Mouse (Mus musculus): ENCODE results near the gene Arnt2. TPM values are rescaled to one million over a fixed set of nuclear protein-coding genes. Genes with fewer than 3 reads are reported as not detected.
A peak's percentile ranks its signal among the peaks of the same experiment; 100 is the strongest.

The Arnt2 gene
- polyA plus RNA-seq, 1 experiment from 2014 or later: 27.8 TPM

DNA sequence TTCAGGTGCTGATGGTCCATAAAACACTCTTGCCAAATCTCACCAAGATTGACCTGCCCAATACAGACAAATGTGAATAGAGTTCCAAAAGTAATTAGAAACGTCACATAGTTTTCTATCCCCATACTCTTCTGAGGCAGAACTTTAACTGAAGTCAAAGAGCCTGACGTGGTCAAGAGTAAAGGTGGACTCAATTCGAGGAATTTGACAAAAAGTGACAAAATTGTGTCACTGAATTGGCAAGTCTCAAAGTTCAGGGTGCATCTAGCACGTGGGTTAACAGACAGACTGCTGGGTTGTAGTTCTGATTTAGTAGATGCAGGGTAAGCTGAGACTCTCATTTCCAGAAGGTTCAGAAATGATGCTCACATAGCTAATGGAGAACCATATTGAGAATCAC is 73.1 kb downstream of the Arnt2 start:
- peaks cover 23% of the 10 kb centered on the region for H3K4me1 ChIP-seq
- H3K27me3 ChIP-seq: no peaks in the 10 kb centered on the region
- peak overlapping the region; percentile 64 for H3K27ac ChIP-seq
- 86% methylated on average over 4 of the region's 4 CpGs for WGBS
- H3K9me3 ChIP-seq: no peaks in the 10 kb centered on the region
- H3K4me3 ChIP-seq: no peak overlapping the region
- H3K36me3 ChIP-seq: no peaks in the 10 kb centered on the region
- no peak overlapping the region for H3K4me2 ChIP-seq (replicated peaks)
- no peak overlapping the region for H3K9ac ChIP-seq
- ATAC-seq (ENCODE audit: insufficient number of reproducible peaks, insufficient read depth, low FRiP score, low TSS enrichment): no peak

DNA sequence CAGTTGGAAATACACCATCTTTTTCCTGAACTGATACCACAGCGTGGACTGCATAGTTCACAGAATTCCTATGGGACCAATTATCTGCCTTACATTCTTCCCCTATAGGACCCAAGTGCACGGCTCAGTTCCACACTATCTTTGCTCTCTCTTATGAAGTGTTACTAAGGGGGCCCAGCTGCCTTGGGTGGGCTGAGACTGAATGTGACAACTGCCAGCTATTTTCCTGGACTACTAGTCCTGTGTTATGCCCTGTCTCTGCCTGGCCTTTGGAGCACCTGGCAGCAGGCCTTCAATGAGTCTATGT is 73.4 kb downstream of the Arnt2 start:
- peak; percentile 71; the same call in 1 of the 2 replicates for ATAC-seq (ENCODE audit: insufficient number of reproducible peaks, insufficient read depth, low FRiP score, low TSS enrichment)
- H3K4me1 ChIP-seq: peaks cover 23% of the 10 kb centered on the region
- H3K36me3 ChIP-seq: no peaks in the 10 kb centered on the region
- H3K4me2 ChIP-seq (replicated peaks): no peak overlapping the region
- no peaks in the 10 kb centered on the region for H3K27me3 ChIP-seq
- no peaks in the 10 kb centered on the region for H3K9me3 ChIP-seq
- 35% methylated on average over 2 of the region's 2 CpGs for WGBS
- no peak overlapping the region for H3K4me3 ChIP-seq
- H3K9ac ChIP-seq: no peak overlapping the region
- H3K27ac ChIP-seq: peak overlapping the region; percentile 64

- WGBS: 54% methylated on average over 6 of the region's 6 CpGs
- no peak overlapping the region for H3K9ac ChIP-seq
- no peaks in the 10 kb centered on the region for H3K9me3 ChIP-seq
- H3K27me3 ChIP-seq: no peaks in the 10 kb centered on the region
- H3K4me3 ChIP-seq: no peak overlapping the region
- H3K36me3 ChIP-seq: no peaks in the 10 kb centered on the region
- no peak for ATAC-seq (ENCODE audit: insufficient number of reproducible peaks, insufficient read depth, low FRiP score, low TSS enrichment)
- H3K4me2 ChIP-seq (replicated peaks): no peak overlapping the region
- peak overlapping the region; percentile 75 for H3K27ac ChIP-seq
- H3K4me1 ChIP-seq: peaks cover 23% of the 10 kb centered on the region
Observed at GRCm38 (mm10) chr7:84335766-84336579, 74.0 kb downstream of the Arnt2 start.

DNA sequence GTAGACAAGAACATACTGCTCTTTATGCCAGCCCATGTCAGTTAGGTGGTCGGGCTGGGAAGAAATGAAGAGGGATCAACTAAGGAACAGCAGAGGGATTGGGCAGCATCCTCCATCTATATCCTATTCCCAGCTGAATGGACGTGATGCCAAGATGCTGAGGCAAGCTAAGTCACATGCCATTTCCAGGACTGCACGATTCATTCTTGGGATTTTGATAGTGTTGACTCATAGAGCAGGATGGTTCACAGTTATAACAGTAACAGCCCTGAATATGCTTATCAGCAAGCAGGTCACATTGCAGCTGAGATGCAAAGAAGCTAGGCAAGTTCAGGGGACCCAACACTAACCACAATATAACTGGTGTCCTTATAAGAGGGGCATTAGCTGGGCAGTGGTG is 76.0 kb downstream of the Arnt2 start:
- no peak overlapping the region for H3K9ac ChIP-seq

DNA sequence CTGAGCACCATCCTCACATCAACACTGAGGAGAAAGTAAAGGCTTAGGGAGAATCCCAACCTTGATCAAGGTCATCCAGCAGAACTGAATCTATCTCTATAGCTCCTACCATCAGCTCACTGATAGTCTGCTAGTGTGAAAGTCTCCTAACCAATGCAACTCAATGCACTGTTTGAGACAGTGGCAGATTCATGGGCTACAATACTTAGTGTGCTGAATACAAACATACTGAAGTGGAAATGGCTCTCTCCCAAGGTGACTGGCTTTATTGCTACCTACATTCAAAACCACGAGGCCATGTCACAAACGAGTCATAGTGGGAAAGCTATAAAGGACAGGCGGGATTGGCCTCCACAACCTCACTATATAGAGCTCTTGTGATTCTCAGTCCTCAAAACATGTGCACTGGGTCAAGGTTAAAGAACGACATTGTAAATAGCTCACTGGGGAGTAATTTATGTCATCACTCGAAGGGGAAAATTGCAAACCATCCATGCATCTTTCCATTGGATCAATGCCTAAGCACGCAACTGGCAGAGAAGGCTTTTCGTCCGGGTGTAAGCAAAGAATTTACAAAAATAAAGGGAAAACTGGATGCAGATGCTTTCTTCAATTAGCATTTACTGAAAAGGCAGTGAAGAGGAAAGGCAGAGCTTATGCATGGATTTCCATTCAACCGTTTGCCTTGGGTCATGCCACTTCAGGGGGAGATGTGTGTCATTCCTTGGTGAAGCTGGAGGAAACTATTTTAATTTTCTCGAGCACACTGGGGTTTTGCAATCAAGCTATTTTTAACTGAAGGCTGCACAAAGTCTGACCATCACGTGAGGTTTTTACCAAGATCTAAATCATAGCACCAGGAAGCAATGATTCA is 77.4 kb downstream of the Arnt2 start:
- Histone ChIP-seq H3K4me1 (peaks cover 37% of the 10 kb centered on the region), H3K9me3 (no peaks in the 10 kb centered on the region), H3K36me3 (no peaks in the 10 kb centered on the region), H3K27me3 (no peaks in the 10 kb centered on the region), H3K4me3 (no peak overlapping the region), H3K4me2 (replicated peaks) (no peak overlapping the region), H3K9ac (no peak overlapping the region), H3K27ac (no peak overlapping the region)
- 53% methylated on average over 11 of the region's 11 CpGs for WGBS
- no peak for ATAC-seq (ENCODE audit: insufficient number of reproducible peaks, insufficient read depth, low FRiP score, low TSS enrichment)

More for the DNA sequence above, 76.0 kb downstream of the Arnt2 start:
- 93% methylated on average over 3 of the region's 3 CpGs for WGBS
- H3K27me3 ChIP-seq: no peaks in the 10 kb centered on the region
- peaks cover 32% of the 10 kb centered on the region for H3K4me1 ChIP-seq
- no peak overlapping the region for H3K4me3 ChIP-seq
- no peaks in the 10 kb centered on the region for H3K9me3 ChIP-seq
- no peak for ATAC-seq (ENCODE audit: insufficient number of reproducible peaks, insufficient read depth, low FRiP score, low TSS enrichment)
- no peak overlapping the region for H3K27ac ChIP-seq
- no peaks in the 10 kb centered on the region for H3K36me3 ChIP-seq
- no peak overlapping the region for H3K4me2 ChIP-seq (replicated peaks)

- no peak for ATAC-seq (ENCODE audit: insufficient number of reproducible peaks, insufficient read depth, low FRiP score, low TSS enrichment)
- no peaks in the 10 kb centered on the region for H3K36me3 ChIP-seq
- peaks cover 26% of the 10 kb centered on the region for H3K4me1 ChIP-seq
- H3K27ac ChIP-seq: peak overlapping the region; percentile 37; the same call in 1 of the 2 replicates
- H3K27me3 ChIP-seq: no peaks in the 10 kb centered on the region
- H3K4me3 ChIP-seq: no peak overlapping the region
- H3K9ac ChIP-seq: no peak overlapping the region
- WGBS: 11% methylated on average over 1 of the region's 1 CpGs
- no peaks in the 10 kb centered on the region for H3K9me3 ChIP-seq
- no peak overlapping the region for H3K4me2 ChIP-seq (replicated peaks)
Observed at GRCm38 (mm10) chr7:84329174-84329583, 80.8 kb downstream of the Arnt2 start.

GRCm38 (mm10) chr7:84328770-84329169 is 81.2 kb downstream of the Arnt2 start:
- Histone ChIP-seq H3K9ac (no peak overlapping the region), H3K4me3 (no peak overlapping the region), H3K36me3 (no peaks in the 10 kb centered on the region), H3K4me1 (peaks cover 26% of the 10 kb centered on the region), H3K4me2 (replicated peaks) (no peak overlapping the region), H3K9me3 (no peaks in the 10 kb centered on the region), H3K27ac (peak overlapping the region; percentile 37; the same call in 1 of the 2 replicates), H3K27me3 (no peaks in the 10 kb centered on the region)
- no peak for ATAC-seq (ENCODE audit: insufficient number of reproducible peaks, insufficient read depth, low FRiP score, low TSS enrichment)
- 59% methylated on average over 1 of the region's 1 CpGs for WGBS

- Histone ChIP-seq H3K27me3 (no peaks in the 10 kb centered on the region), H3K27ac (no peak overlapping the region), H3K4me3 (no peak overlapping the region), H3K36me3 (no peaks in the 10 kb centered on the region), H3K4me1 (peaks cover 21% of the 10 kb centered on the region), H3K9ac (no peak overlapping the region), H3K9me3 (no peaks in the 10 kb centered on the region), H3K4me2 (replicated peaks) (no peak overlapping the region)
- ATAC-seq (ENCODE audit: insufficient number of reproducible peaks, insufficient read depth, low FRiP score, low TSS enrichment): no peak
- whole genome bisulfite sequencing: 49% methylated on average over 2 of the region's 2 CpGs
Observed at GRCm38 (mm10) chr7:84325570-84326328, 84.2 kb downstream of the Arnt2 start.

DNA sequence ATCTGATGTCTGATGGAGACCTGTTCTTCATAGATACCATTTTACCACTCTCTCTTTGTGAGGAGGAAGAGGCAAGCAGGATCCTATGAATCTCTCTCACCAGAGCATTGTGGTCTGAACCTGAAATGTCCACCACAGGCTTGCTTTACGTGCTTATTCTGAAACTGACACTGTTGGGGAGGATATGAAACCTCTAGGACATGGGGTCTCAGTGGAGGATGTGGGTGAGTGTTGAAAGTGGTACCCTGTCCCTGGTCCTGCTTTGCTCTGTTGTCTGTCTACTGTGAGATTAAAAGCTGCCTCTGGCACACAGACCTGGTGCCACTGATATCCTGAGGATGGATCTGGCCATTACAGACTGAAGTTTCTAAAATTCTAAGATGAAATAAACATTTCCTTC is 88.4 kb downstream of the Arnt2 start:
- no peak for ATAC-seq (ENCODE audit: insufficient number of reproducible peaks, insufficient read depth, low FRiP score, low TSS enrichment)
- H3K4me2 ChIP-seq (replicated peaks): no peak overlapping the region

DNA sequence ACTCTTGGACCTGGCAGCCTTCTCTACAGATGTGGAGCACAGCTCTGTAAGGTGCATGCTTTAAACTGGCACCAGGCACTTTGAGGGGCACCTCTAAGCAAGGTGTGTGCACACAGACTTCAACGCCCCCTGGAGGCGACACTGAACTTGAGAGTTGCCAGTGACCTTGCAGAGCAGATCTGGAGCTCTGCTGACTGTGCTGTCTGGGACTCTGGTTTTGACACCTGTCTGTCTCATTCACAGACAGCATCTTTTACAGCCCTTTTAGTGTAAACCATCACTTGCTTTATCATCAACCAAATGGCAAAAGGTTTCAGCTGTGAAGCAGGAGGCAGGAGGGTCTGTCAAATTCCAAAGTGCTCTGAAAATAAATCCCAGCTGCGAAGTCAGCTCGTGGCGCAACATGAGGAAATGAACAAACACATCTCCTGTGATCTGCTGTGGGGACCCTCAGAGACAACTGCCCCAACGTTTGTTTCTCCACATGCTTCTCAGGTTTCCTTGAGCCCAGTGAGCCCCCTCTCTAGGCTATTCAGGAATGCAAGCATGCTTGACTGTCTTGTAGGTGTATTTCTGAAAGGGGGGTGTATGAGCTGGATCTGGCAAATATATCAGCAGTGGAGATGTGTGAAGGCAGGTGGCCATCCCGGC is 94.5 kb downstream of the Arnt2 start:
- Histone ChIP-seq H3K4me1 (peaks cover 10% of the 10 kb centered on the region), H3K9ac (no peak overlapping the region), H3K4me3 (no peak overlapping the region), H3K36me3 (peaks cover 12% of the 10 kb centered on the region), H3K27me3 (no peaks in the 10 kb centered on the region), H3K9me3 (no peaks in the 10 kb centered on the region), H3K27ac (peak overlapping the region; percentile 23; the same call in 1 of the 2 replicates), H3K4me2 (replicated peaks) (no peak overlapping the region)
- 37% methylated on average over 7 of the region's 7 CpGs for WGBS
- ATAC-seq (ENCODE audit: insufficient number of reproducible peaks, insufficient read depth, low FRiP score, low TSS enrichment): no peak

More for the DNA sequence above, 88.4 kb downstream of the Arnt2 start:
- Histone ChIP-seq H3K36me3 (0 out of 2 replicates have a peak, but pooled peaks cover 5% of the 10 kb centered on the region), H3K4me1 (peaks cover 7% of the 10 kb centered on the region; the same call in 1 of the 2 replicates), H3K27me3 (no peaks in the 10 kb centered on the region), H3K27ac (no peak overlapping the region), H3K4me3 (no peak overlapping the region), H3K9me3 (no peaks in the 10 kb centered on the region), H3K9ac (no peak overlapping the region)
- 75% methylated on average over 1 of the region's 1 CpGs for WGBS

GRCm38 (mm10) chr7:84314742-84315141 is 95.2 kb downstream of the Arnt2 start:
- Histone ChIP-seq H3K9ac (no peak overlapping the region), H3K4me1 (peaks cover 10% of the 10 kb centered on the region), H3K4me3 (no peak overlapping the region), H3K9me3 (no peaks in the 10 kb centered on the region), H3K4me2 (replicated peaks) (no peak overlapping the region), H3K27ac (no peak overlapping the region), H3K36me3 (peaks cover 20% of the 10 kb centered on the region), H3K27me3 (no peaks in the 10 kb centered on the region)
- WGBS: 86% methylated on average over 2 of the region's 2 CpGs
- no peak for ATAC-seq (ENCODE audit: insufficient number of reproducible peaks, insufficient read depth, low FRiP score, low TSS enrichment)
